Mouse (Mus musculus) MEL (cell line): Measurements from ENCODE around the gene Cpxm2.

Source experiments
- CTCF ChIP-seq, 3 experiments: IDR thresholded peaks in 2 of 3; conservative IDR thresholded peaks in 1 of 3; 2 replicates each; pipeline ENCODE4 v1.5.1; 2011 to 2012; ENCODE audit warnings: low read length in 3 of 3, low read depth in 2 of 3, mild to moderate bottlenecking in 2 of 3, improper control_type of control experiment in 1 of 3, inconsistent platforms in 1 of 3, mixed read lengths in 1 of 3, moderate library complexity in 1 of 3; ENCODE audit not compliant: control insufficient read depth in 1 of 3, insufficient read depth in 1 of 3, poor library complexity in 1 of 3, severe bottlenecking in 1 of 3
- E2F4 ChIP-seq: IDR thresholded peaks from 2 replicates; pipeline ENCODE4 v1.6.1; 2011; ENCODE audit warnings: low read depth, low read length, improper control_type of control experiment, borderline replicate concordance
- EP300 ChIP-seq, 2 experiments: IDR thresholded peaks; 2 replicates each; pipeline ENCODE4 v1.6.1; 2011; ENCODE audit warnings: improper control_type of control experiment in 2 of 2, low read length in 2 of 2, low read depth in 1 of 2, mild to moderate bottlenecking in 1 of 2
- HCFC1 ChIP-seq: IDR thresholded peaks from 2 replicates; pipeline ENCODE4 v1.6.1; 2012; ENCODE audit warnings: low read depth, mild to moderate bottlenecking, inconsistent platforms, low read length, improper control_type of control experiment, moderate library complexity
- KAT2A ChIP-seq: conservative IDR thresholded peaks from 2 replicates; pipeline ENCODE4 v1.6.1; 2012; ENCODE audit warnings: low read depth, low read length, improper control_type of control experiment, inconsistent platforms
- MAX ChIP-seq: IDR thresholded peaks from 2 replicates; pipeline ENCODE4 v1.6.1; 2011; ENCODE audit warnings: low read length, improper control_type of control experiment
- MXI1 ChIP-seq: IDR thresholded peaks from 2 replicates; pipeline ENCODE4 v1.6.1; 2011; ENCODE audit warnings: mild to moderate bottlenecking, low read depth, low read length, improper control_type of control experiment
- POLR2A ChIP-seq, 2 experiments: IDR thresholded peaks; 2 replicates each; pipeline ENCODE4 v1.6.1; 2011 to 2012; ENCODE audit warnings: low read length in 2 of 2, mild to moderate bottlenecking in 2 of 2, control low read depth in 1 of 2, improper control_type of control experiment in 1 of 2, low read depth in 1 of 2, moderate library complexity in 1 of 2; ENCODE audit not compliant: control insufficient read depth in 1 of 2, insufficient read depth in 1 of 2, poor library complexity in 1 of 2
- POLR2AphosphoS2 ChIP-seq: IDR thresholded peaks from 2 replicates; pipeline ENCODE4 v1.6.1; 2011; ENCODE audit warnings: low read length, improper control_type of control experiment

GRCm38 (mm10) chr7:132145227-132145800, 9.2 kb downstream of the Cpxm2 start:
- TF ChIP-seq POLR2A (IDR thresholded peaks at IDR 0.05; ENCODE audit: control insufficient read depth in 1 of 2, insufficient read depth in 1 of 2, low read depth in 1 of 2, low read length in 2 of 2, poor library complexity in 1 of 2) (no peak), HCFC1 (no peak), E2F4 (no peak), CTCF (IDR thresholded peaks at IDR 0.05 in 2 of 3, conservative IDR thresholded peaks at IDR 0.05 in 1 of 3; ENCODE audit: control insufficient read depth in 1 of 3, insufficient read depth in 1 of 3, low read depth in 2 of 3, low read length in 3 of 3, poor library complexity in 1 of 3, severe bottlenecking in 1 of 3) (no peak), KAT2A (no peak), MXI1 (no peak), MAX (no peak), EP300 (IDR thresholded peaks at IDR 0.05; ENCODE audit: low read depth in 1 of 2, low read length in 2 of 2) (no peak), POLR2AphosphoS2 (no peak)
